Mouse (Mus musculus): Measurements from ENCODE around the gene Gm6020. TPM values are rescaled to one million over a fixed set of nuclear protein-coding genes. Genes with fewer than 3 reads are reported as not detected.
A peak's percentile ranks its signal among the peaks of the same experiment; 100 is the strongest.

The Gm6020 gene
- total and polyA plus RNA-seq, 3 experiments = not detected

DNA sequence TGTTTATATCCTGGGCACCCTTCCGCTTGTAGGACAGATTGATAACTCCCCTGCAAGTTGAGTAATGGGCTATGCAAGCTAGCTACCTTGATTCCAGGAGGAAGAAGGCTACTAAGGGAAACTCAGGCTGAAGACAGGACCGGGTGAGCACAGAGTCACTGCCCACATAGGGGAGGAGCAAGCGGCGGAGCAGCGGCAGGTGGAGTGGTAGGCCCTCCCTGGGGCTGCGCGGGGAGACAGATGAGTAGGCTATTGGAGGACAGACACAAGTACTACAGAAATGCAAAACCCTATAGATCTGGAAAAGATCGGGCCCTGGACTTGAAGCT is 32.4 kb upstream of the Gm6020 start:
- Histone ChIP-seq H3K4me1 (ENCODE audit: control insufficient read depth in 1 of 2, insufficient read depth in 2 of 2) (no peaks in the 10 kb centered on the region; a peak in 1 of 4 replicates), H3K4me2 (ENCODE audit: insufficient read depth, low read depth, poor library complexity, severe bottlenecking) (peak overlapping the region; percentile 98), H3K9me3 (replicated peaks; ENCODE audit: low read length) (peaks cover 5% of the 10 kb centered on the region), H3K27ac (ENCODE audit: insufficient read depth, low read depth) (peak overlapping the region; percentile 68; the same call in 1 of the 2 replicates), H3K27me3 (replicated peaks) (no peaks in the 10 kb centered on the region), H3K36me3 (replicated peaks in 1 of 2; ENCODE audit: control insufficient read depth in 1 of 2, insufficient read depth in 1 of 2, low read length in 1 of 2) (no peaks in the 10 kb centered on the region), H3K79me2 (replicated peaks; ENCODE audit: control insufficient read depth, extremely low read depth, insufficient read depth, poor library complexity, severe bottlenecking) (no peaks in the 10 kb centered on the region), H3K9ac (ENCODE audit: insufficient read depth, low read depth) (peak overlapping the region; percentile 41), H3K4me3 (replicated peaks in 1 of 3; ENCODE audit: low read depth in 2 of 3, low read length in 2 of 3, poor library complexity in 1 of 3) (peak overlapping the region; percentile 64 to 74 (median 72))
- dilution Hi-C loops (cut with MboI; ENCODE audit: extremely low pct_ligation_motif_present, extremely low pct_unique_long_range_greater_than_20kb, low sequenced_read_pairs) (no loop called here), in situ Hi-C loops (cut with MboI; ENCODE audit: low pct_ligation_motif_present, low pct_unique_long_range_greater_than_20kb, low sequenced_read_pairs) (no loop called here)
- DNase-seq (ENCODE audit: extremely low read depth) = peak; percentile 81
- no peak for TF ChIP-seq E2F4 (IDR thresholded peaks at IDR 0.05; ENCODE audit: insufficient replicate concordance, low read depth, low read length)
- peak; percentile 52 for TF ChIP-seq POLR2A (IDR thresholded peaks at IDR 0.05; ENCODE audit: low read depth, low read length)
- peak; percentile 70 for TF ChIP-seq NRF1 (IDR thresholded peaks at IDR 0.05; ENCODE audit: low read depth, low read length)

DNA sequence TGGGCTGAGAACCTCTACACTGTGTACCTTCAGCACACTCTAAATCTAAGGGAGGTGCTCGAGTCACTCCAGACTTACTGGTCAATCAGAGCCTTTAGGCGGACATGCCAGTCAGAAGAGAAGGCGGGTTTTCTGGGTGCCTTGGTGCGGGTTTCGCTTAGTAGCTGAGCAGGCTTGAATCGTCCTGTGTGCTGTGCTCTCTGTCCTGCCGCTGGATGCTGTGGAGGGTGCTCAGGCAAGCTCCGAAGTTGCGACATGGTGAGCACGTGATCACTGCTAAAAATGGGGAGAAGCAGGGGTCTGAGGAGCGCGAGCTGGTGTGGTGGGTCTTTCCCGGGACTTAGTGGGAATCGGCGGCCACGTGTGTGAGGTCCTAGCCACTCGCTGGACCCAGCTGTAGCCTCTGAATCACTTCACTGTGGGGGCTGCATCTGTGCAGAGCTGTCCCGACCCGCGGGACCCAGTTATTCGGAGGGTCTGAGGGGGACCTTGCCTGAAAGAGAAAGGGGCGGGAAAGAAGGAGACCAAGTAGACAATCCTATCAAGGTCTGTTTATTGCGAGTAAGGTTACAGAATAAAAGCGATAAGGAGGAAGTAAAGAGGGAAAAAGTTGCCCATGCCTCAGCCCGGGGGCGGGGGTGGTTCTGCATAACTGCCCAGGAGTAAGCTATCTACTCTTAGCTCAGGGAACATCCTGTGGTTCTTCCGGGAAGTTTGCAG is 31.8 kb upstream of the Gm6020 start:
- Histone ChIP-seq H3K79me2 (replicated peaks; ENCODE audit: control insufficient read depth, extremely low read depth, insufficient read depth, poor library complexity, severe bottlenecking) (no peaks in the 10 kb centered on the region), H3K4me2 (ENCODE audit: insufficient read depth, low read depth, poor library complexity, severe bottlenecking) (peak overlapping the region; percentile 98), H3K9me3 (replicated peaks; ENCODE audit: low read length) (peaks cover 5% of the 10 kb centered on the region), H3K36me3 (replicated peaks in 1 of 2; ENCODE audit: control insufficient read depth in 1 of 2, insufficient read depth in 1 of 2, low read length in 1 of 2) (no peaks in the 10 kb centered on the region), H3K4me1 (ENCODE audit: control insufficient read depth in 1 of 2, insufficient read depth in 2 of 2) (no peaks in the 10 kb centered on the region; a peak in 1 of 4 replicates), H3K4me3 (replicated peaks in 1 of 3; ENCODE audit: low read depth in 2 of 3, low read length in 2 of 3, poor library complexity in 1 of 3) (peak overlapping the region; percentile 64 to 74 (median 72)), H3K9ac (ENCODE audit: insufficient read depth, low read depth) (peak overlapping the region; percentile 41), H3K27me3 (replicated peaks) (no peaks in the 10 kb centered on the region), H3K27ac (ENCODE audit: insufficient read depth, low read depth) (peak overlapping the region; percentile 68)
- dilution Hi-C loops (cut with MboI; ENCODE audit: extremely low pct_ligation_motif_present, extremely low pct_unique_long_range_greater_than_20kb, low sequenced_read_pairs) = no loop called here
- in situ Hi-C loops (cut with MboI; ENCODE audit: low pct_ligation_motif_present, low pct_unique_long_range_greater_than_20kb, low sequenced_read_pairs) = no loop called here
- TF ChIP-seq USF2 (conservative IDR thresholded peaks at IDR 0.05; ENCODE audit: low read depth, low read length) (no peak), ELF1 (IDR thresholded peaks at IDR 0.05; ENCODE audit: low read depth, low read length) (peak; percentile 46; the same call in 1 of the 2 replicates), MAX (IDR thresholded peaks at IDR 0.05; ENCODE audit: low read length) (peak; percentile 23; the same call in 1 of the 2 replicates), POLR2A (IDR thresholded peaks at IDR 0.05; ENCODE audit: low read depth, low read length) (peak; percentile 20; the same call in 1 of the 2 replicates), HCFC1 (IDR thresholded peaks at IDR 0.05; ENCODE audit: low read depth, low read length) (no peak), USF1 (IDR thresholded peaks at IDR 0.05; ENCODE audit: low read depth, low read length) (peak; percentile 38; the same call in 1 of the 2 replicates)
- DNase-seq (ENCODE audit: extremely low read depth) = peak; percentile 41

DNA sequence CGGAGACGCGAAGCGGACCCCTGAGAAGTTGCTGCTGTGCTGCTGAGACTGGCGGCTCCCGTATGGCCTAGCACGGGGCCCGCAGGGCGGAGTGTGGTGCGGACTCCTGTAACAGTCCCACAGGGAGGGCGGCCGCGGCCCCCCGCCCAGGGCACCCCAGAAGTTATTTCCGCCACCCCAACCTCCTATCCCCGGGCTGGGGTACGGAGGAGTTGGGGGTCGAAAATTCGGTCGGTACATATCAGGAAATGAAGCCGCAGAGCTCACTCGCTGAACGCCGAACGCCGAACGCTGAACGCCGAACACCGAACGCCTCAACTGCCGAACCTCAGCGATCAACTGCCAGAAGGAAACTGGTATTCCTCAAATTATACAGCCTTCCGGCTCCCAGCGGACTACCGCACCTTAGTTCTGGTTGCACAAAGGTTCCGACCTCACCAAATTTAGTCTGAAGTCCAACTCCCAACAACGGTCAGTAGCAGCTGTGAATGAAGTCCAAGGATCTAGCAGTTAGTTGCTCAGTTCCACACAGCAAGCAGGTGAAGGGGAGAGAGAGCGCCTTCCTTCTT is 7.8 kb upstream of the Gm6020 start, which contains the start of gene Gm7102:
Gm7102 (minus strand) TSS at position 554 of the 569 bp plus-strand sequence.
- Histone ChIP-seq H3K9me3 (replicated peaks; ENCODE audit: low read length) (peaks cover 4% of the 10 kb centered on the region), H3K4me1 (ENCODE audit: control insufficient read depth in 1 of 2, insufficient read depth in 2 of 2) (no peaks in the 10 kb centered on the region), H3K4me3 (replicated peaks in 1 of 3; ENCODE audit: low read depth in 2 of 3, low read length in 2 of 3, poor library complexity in 1 of 3) (no peak within 1 kb of the TSS), H3K9ac (ENCODE audit: insufficient read depth, low read depth) (no peak within 1 kb of the TSS), H3K4me2 (ENCODE audit: insufficient read depth, low read depth, poor library complexity, severe bottlenecking) (no peak within 1 kb of the TSS), H3K36me3 (replicated peaks in 1 of 2; ENCODE audit: control insufficient read depth in 1 of 2, insufficient read depth in 1 of 2, low read length in 1 of 2) (peaks cover 0 to 7% of the 10 kb centered on the region in 2 experiments), H3K27me3 (replicated peaks) (no peaks in the 10 kb centered on the region), H3K79me2 (replicated peaks; ENCODE audit: control insufficient read depth, extremely low read depth, insufficient read depth, poor library complexity, severe bottlenecking) (no peaks in the 10 kb centered on the region), H3K27ac (ENCODE audit: insufficient read depth, low read depth) (no peak within 1 kb of the TSS)
- TF ChIP-seq HCFC1 (IDR thresholded peaks at IDR 0.05; ENCODE audit: low read depth, low read length) (no peak), PAX5 (IDR thresholded peaks at IDR 0.05; ENCODE audit: low read length) (no peak), SMC3 (IDR thresholded peaks at IDR 0.05; ENCODE audit: low read depth, low read length) (no peak), MAZ (IDR thresholded peaks at IDR 0.05; ENCODE audit: low read depth, low read length) (no peak), NELFE (IDR thresholded peaks at IDR 0.05; ENCODE audit: low read depth, low read length) (no peak), MAX (IDR thresholded peaks at IDR 0.05; ENCODE audit: low read length) (no peak), RCOR1 (conservative IDR thresholded peaks at IDR 0.05; ENCODE audit: low read depth, low read length) (no peak), ZKSCAN1 (IDR thresholded peaks at IDR 0.05; ENCODE audit: borderline replicate concordance, low read depth, low read length) (no peak), USF1 (IDR thresholded peaks at IDR 0.05; ENCODE audit: low read depth, low read length) (no peak), ZMIZ1 (IDR thresholded peaks at IDR 0.05; ENCODE audit: low read depth, low read length) (no peak), USF2 (conservative IDR thresholded peaks at IDR 0.05; ENCODE audit: low read depth, low read length) (no peak), JUN (IDR thresholded peaks at IDR 0.05; ENCODE audit: insufficient read depth, low read depth, low read length) (no peak), TCF12 (IDR thresholded peaks at IDR 0.05; ENCODE audit: low read depth, low read length) (no peak), POLR2AphosphoS2 (IDR thresholded peaks at IDR 0.05; ENCODE audit: low read depth, low read length) (no peak), POLR2A (IDR thresholded peaks at IDR 0.05; ENCODE audit: low read depth, low read length) (no peak)
- in situ Hi-C loops (cut with MboI; ENCODE audit: low pct_ligation_motif_present, low pct_unique_long_range_greater_than_20kb, low sequenced_read_pairs) = no loop called here
- dilution Hi-C loops (cut with MboI; ENCODE audit: extremely low pct_ligation_motif_present, extremely low pct_unique_long_range_greater_than_20kb, low sequenced_read_pairs) = no loop called here
- DNase-seq (ENCODE audit: extremely low read depth) = no peak
